Mouse (Mus musculus) midbrain, embryonic 16.5 days (tissue): ENCODE results near the gene Sidt1. TPM values are rescaled to one million over a fixed set of nuclear protein-coding genes. Genes with fewer than 3 reads are reported as not detected.

Experiments
- ATAC-seq: fragments of 200-750 bp; cut with Nextera tagmentation; 2 replicates; pipeline ENCODE4 v1.8.0; 2017; ENCODE audit warnings: moderate TSS enrichment
- H3K27ac ChIP-seq: fragments of 300-500 bp; sonication (generic); 2 replicates; pipeline ENCODE4 v1.5.1; 2014; ENCODE audit warnings: mild to moderate bottlenecking, low read length, mixed read lengths
- H3K27me3 ChIP-seq: fragments of 300-500 bp; sonication (generic); 2 replicates; pipeline ENCODE4 v1.6.1; 2014; ENCODE audit warnings: low read depth, low read length, mixed read lengths; ENCODE audit not compliant: control insufficient read depth, insufficient read depth
- H3K36me3 ChIP-seq: fragments of 300-500 bp; sonication (generic); 2 replicates; pipeline ENCODE4 v1.6.1; 2014; ENCODE audit warnings: mild to moderate bottlenecking, low read length, moderate library complexity, mixed read lengths; ENCODE audit not compliant: control insufficient read depth, insufficient read depth
- H3K4me1 ChIP-seq: fragments of 300-500 bp; sonication (generic); 2 replicates; pipeline ENCODE4 v1.6.1; 2014; ENCODE audit warnings: mild to moderate bottlenecking, low read length, mixed read lengths; ENCODE audit not compliant: control insufficient read depth, insufficient read depth
- H3K4me2 ChIP-seq: fragments of 300-500 bp; sonication (generic); 2 replicates; pipeline ENCODE4 v1.6.1; 2014; ENCODE audit warnings: mild to moderate bottlenecking, low read length, mixed read lengths
- H3K4me3 ChIP-seq: fragments of 300-500 bp; sonication (generic); 2 replicates; pipeline ENCODE4 v1.5.1; 2014; ENCODE audit warnings: low read depth, mild to moderate bottlenecking, low read length, moderate library complexity, mixed read lengths
- H3K9ac ChIP-seq: fragments of 300-500 bp; sonication (generic); 2 replicates; pipeline ENCODE4 v1.6.1; 2014; ENCODE audit warnings: low read depth, low read length, mixed read lengths
- H3K9me3 ChIP-seq: fragments of 300-500 bp; sonication (generic); replicated peaks from 2 replicates; pipeline ENCODE4 v1.6.1; 2014; ENCODE audit warnings: mild to moderate bottlenecking, low read length, mixed read lengths; ENCODE audit not compliant: control insufficient read depth, poor library complexity, severe bottlenecking
- WGBS: fragments of 180-500 bp; shearing (Covaris S2); extraction: QIAGEN DNeasy Blood & Tissue Kit; methylation state at CpG from one replicate; pipeline ENCODE4 v1.1.7; 2014; 5-methylcytosine and 5-hydroxymethylcytosine counted together
- polyA plus RNA-seq: library from polyadenylated mRNA; unstranded; fragments of >200 nt; fragmentation: Nextera tagmentation; extraction: Ambion mirVana; gene quantifications from 2 replicates; pipeline ENCODE4 v1.2.1, GENCODE M21; 2015

The Sidt1 gene
- polyA plus RNA-seq, 1 experiment from 2014 or later, result 11.9 TPM

GRCm38 (mm10) chr16:44268541-44269215 is 64.3 kb downstream of the Sidt1 start:
- no peaks in the 10 kb centered on the region for H3K36me3 ChIP-seq
- no peaks in the 10 kb centered on the region for H3K4me1 ChIP-seq
- WGBS, result 89% methylated on average over 7 of the region's 7 CpGs
- no peaks in the 10 kb centered on the region for H3K9me3 ChIP-seq
- H3K27ac ChIP-seq, result no peak overlapping the region
- H3K27me3 ChIP-seq, result no peaks in the 10 kb centered on the region
- H3K9ac ChIP-seq, result no peak overlapping the region
- H3K4me2 ChIP-seq, result no peak overlapping the region
- ATAC-seq, result no peak
- H3K4me3 ChIP-seq, result no peak overlapping the region

- Histone ChIP-seq H3K4me3 (no peak overlapping the region), H3K9ac (no peak overlapping the region), H3K27me3 (no peaks in the 10 kb centered on the region), H3K9me3 (no peaks in the 10 kb centered on the region), H3K36me3 (no peaks in the 10 kb centered on the region), H3K4me2 (no peak overlapping the region), H3K4me1 (no peaks in the 10 kb centered on the region), H3K27ac (no peak overlapping the region)
- ATAC-seq, result no peak
- WGBS, result 85% methylated on average over 6 of the region's 6 CpGs
Measured at GRCm38 (mm10) chr16:44265562-44265961, 67.4 kb downstream of the Sidt1 start.

DNA sequence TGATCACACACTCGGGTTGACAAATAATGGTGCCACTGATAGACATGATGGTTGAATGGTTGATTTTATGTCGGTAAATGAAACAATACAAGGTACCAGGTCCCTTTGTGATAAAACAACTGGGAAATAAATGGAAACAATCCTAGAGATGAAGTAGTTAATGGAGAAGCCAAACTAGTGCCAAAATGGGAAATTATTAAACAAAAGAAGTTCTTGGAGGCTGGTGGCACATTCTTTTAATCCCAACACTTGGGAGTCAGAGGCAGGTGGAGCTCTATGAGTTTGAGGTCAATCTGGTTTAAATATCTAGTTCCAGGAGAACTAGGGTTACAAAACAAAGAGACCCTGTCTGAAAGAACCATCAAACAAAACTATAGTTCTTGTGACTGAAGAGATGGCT is 68.1 kb downstream of the Sidt1 start:
- Histone ChIP-seq H3K4me3 (no peak overlapping the region), H3K9me3 (no peaks in the 10 kb centered on the region), H3K4me1 (no peaks in the 10 kb centered on the region), H3K27ac (no peak overlapping the region), H3K27me3 (no peaks in the 10 kb centered on the region), H3K9ac (no peak overlapping the region), H3K4me2 (no peak overlapping the region), H3K36me3 (no peaks in the 10 kb centered on the region)
- 71% methylated on average over 2 of the region's 2 CpGs for WGBS
- no peak for ATAC-seq

DNA sequence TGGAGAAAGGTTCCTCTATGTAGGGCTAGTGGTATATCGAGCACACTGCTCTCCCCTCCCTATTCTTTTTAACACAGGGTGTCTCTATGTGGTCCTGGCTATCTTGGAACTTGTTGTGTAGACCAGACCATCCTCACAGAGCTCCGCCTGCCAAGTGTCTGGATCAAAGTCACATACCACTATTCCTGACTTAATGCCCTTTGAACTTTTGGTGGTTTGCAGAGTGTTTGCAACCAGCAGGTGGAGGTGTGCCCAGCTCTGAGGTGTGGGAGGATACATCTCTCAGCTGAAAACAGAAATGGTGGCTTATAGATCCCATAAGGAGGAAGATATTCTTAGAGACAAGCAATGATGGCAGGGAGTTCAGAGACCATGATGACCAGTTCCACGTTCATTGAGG is 75.5 kb downstream of the Sidt1 start:
- no peak overlapping the region for H3K4me3 ChIP-seq
- H3K27ac ChIP-seq, result no peak overlapping the region
- H3K9ac ChIP-seq, result no peak overlapping the region
- no peaks in the 10 kb centered on the region for H3K36me3 ChIP-seq
- H3K4me2 ChIP-seq, result no peak overlapping the region
- no peaks in the 10 kb centered on the region for H3K4me1 ChIP-seq
- no peaks in the 10 kb centered on the region for H3K27me3 ChIP-seq
- no peaks in the 10 kb centered on the region for H3K9me3 ChIP-seq
- 87% methylated on average over 3 of the region's 3 CpGs for WGBS
- ATAC-seq, result no peak

GRCm38 (mm10) chr16:44254698-44255097 is 78.3 kb downstream of the Sidt1 start:
- no peaks in the 10 kb centered on the region for H3K27me3 ChIP-seq
- no peak overlapping the region for H3K4me3 ChIP-seq
- 79% methylated on average over 7 of the region's 7 CpGs for WGBS
- H3K9me3 ChIP-seq, result no peaks in the 10 kb centered on the region
- no peak for ATAC-seq
- H3K4me1 ChIP-seq, result no peaks in the 10 kb centered on the region
- H3K27ac ChIP-seq, result no peak overlapping the region
- H3K4me2 ChIP-seq, result no peak overlapping the region
- H3K36me3 ChIP-seq, result no peaks in the 10 kb centered on the region
- H3K9ac ChIP-seq, result no peak overlapping the region

GRCm38 (mm10) chr16:44253797-44254634 is 79.0 kb downstream of the Sidt1 start:
- ATAC-seq, result no peak
- no peak overlapping the region for H3K9ac ChIP-seq
- H3K27me3 ChIP-seq, result no peaks in the 10 kb centered on the region
- H3K4me1 ChIP-seq, result no peaks in the 10 kb centered on the region
- H3K36me3 ChIP-seq, result no peaks in the 10 kb centered on the region
- H3K4me2 ChIP-seq, result no peak overlapping the region
- H3K4me3 ChIP-seq, result no peak overlapping the region
- no peaks in the 10 kb centered on the region for H3K9me3 ChIP-seq
- 80% methylated on average over 7 of the region's 7 CpGs for WGBS
- H3K27ac ChIP-seq, result no peak overlapping the region

- no peak for ATAC-seq
- H3K27ac ChIP-seq, result no peak overlapping the region
- no peak overlapping the region for H3K9ac ChIP-seq
- WGBS, result 93% methylated on average over 3 of the region's 3 CpGs
- no peaks in the 10 kb centered on the region for H3K4me1 ChIP-seq
- H3K4me3 ChIP-seq, result no peak overlapping the region
- H3K36me3 ChIP-seq, result no peaks in the 10 kb centered on the region
- H3K27me3 ChIP-seq, result no peaks in the 10 kb centered on the region
- H3K4me2 ChIP-seq, result no peak overlapping the region
- H3K9me3 ChIP-seq, result no peaks in the 10 kb centered on the region
Measured at GRCm38 (mm10) chr16:44252735-44253134, 80.3 kb downstream of the Sidt1 start.

DNA sequence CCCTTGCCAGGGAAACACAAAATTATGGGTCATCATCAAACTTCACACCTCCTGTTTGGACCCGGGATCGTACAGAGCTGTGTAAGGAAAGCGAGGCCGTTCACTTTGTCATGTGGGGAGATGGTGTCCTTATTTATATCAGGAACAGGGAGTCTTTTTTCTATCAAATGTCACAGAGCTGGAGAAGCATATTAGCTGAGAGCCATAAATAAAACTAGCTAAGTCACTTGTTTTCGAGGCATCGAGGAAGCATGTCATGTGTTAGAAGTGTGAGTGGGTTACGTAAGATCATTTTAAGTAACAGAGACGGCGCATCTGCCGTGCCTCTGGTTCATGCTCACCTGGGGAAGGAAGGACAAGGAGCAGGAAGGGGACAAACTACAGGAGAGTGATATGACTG is 83.0 kb downstream of the Sidt1 start:
- no peaks in the 10 kb centered on the region for H3K27me3 ChIP-seq
- no peak overlapping the region for H3K4me2 ChIP-seq
- no peak for ATAC-seq
- H3K36me3 ChIP-seq, result no peaks in the 10 kb centered on the region
- H3K4me1 ChIP-seq, result no peaks in the 10 kb centered on the region
- WGBS, result 95% methylated on average over 10 of the region's 10 CpGs
- no peak overlapping the region for H3K4me3 ChIP-seq
- H3K9ac ChIP-seq, result no peak overlapping the region
- no peak overlapping the region for H3K27ac ChIP-seq
- H3K9me3 ChIP-seq, result peaks cover 3% of the 10 kb centered on the region; the same call in 1 of the 2 replicates

DNA sequence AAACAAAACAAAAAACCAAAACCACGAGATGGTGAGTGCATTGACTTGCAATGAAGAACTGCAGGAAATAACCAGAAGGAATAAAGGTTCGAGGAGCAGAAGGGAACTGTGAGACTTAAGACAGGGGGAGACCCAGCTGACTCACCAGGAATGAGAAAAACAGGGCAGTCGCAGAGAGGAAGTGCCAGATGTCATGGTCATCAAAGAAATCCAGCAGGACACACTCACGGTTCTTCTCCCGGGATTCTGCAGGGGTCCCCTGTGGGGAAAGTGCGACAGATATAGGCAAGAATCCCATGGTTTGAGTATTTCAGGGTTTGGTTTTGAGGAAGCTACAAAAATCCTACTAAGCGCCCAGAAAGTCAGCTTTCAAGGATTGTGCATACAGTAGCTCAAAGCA is 89.7 kb downstream of the Sidt1 start:
- H3K27me3 ChIP-seq, result no peaks in the 10 kb centered on the region
- 68% methylated on average over 7 of the region's 7 CpGs for WGBS
- no peaks in the 10 kb centered on the region for H3K4me1 ChIP-seq
- no peak overlapping the region for H3K4me2 ChIP-seq
- H3K9ac ChIP-seq, result no peak overlapping the region
- no peak for ATAC-seq
- no peak overlapping the region for H3K4me3 ChIP-seq
- H3K36me3 ChIP-seq, result no peaks in the 10 kb centered on the region
- H3K9me3 ChIP-seq, result peaks cover 3% of the 10 kb centered on the region; the same call in 1 of the 2 replicates
- no peak overlapping the region for H3K27ac ChIP-seq
